Mouse (Mus musculus): Measurements from ENCODE around the gene Carhsp1.

DNA sequence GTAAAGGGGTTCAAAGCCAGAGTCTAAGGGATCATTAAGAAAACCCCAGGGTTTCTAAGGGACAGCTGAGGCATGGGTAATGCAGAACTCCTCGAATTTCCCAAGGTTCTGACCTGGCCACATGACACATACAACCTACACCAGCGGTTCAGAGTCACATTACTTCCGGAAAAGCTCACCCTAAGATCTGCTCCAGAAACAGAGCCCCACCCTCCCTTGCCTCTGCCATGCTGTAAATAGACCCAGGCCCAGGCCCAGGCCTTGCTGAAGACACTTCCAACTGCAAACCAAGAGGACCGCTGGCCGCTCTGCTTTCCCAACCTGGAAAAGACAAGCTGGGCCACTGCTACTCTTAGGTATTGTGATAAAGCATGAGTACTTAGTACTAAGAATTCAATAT, 42.9 kb upstream of the Carhsp1 start:
- TF ChIP-seq EP300 (IDR thresholded peaks at IDR 0.05; ENCODE audit: low read depth) (no peak), CTCF (IDR thresholded peaks at IDR 0.05; ENCODE audit: low read depth) (no peak)
